Mouse (Mus musculus) kidney, postnatal 0 days (tissue): ENCODE results near the gene Crocc. TPM values are rescaled to one million over a fixed set of nuclear protein-coding genes. Genes with fewer than 3 reads are reported as not detected.

ENCODE experiments used
- ATAC-seq: fragments of 200-750 bp; cut with Nextera tagmentation; replicated peaks from 2 replicates; pipeline ENCODE4 v1.8.0; 2017; ENCODE audit warnings: low read depth, moderate number of reproducible peaks, moderate TSS enrichment, moderate library complexity; ENCODE audit not compliant: low FRiP score
- DNase-seq: peaks from one replicate; pipeline ENCODE4 v3.0.0-alpha.2; 2016; ENCODE audit warnings: low spot score
- H3K27ac ChIP-seq: fragments of 300-500 bp; sonication (generic); 2 replicates; pipeline ENCODE4 v1.5.1; 2014; ENCODE audit warnings: mild to moderate bottlenecking
- H3K27me3 ChIP-seq: fragments of 300-500 bp; sonication (generic); 2 replicates; pipeline ENCODE4 v1.6.1; 2014; ENCODE audit warnings: low read length, mixed read lengths; ENCODE audit not compliant: insufficient read depth
- H3K36me3 ChIP-seq: fragments of 300-500 bp; sonication (generic); 2 replicates; pipeline ENCODE4 v1.6.1; 2014; ENCODE audit warnings: low read length, mixed read lengths; ENCODE audit not compliant: insufficient read depth
- H3K4me1 ChIP-seq: fragments of 300-500 bp; sonication (generic); replicated peaks from 2 replicates; pipeline ENCODE4 v1.6.1; 2014; ENCODE audit warnings: antibody characterized with exemption, low read length, mixed read lengths; ENCODE audit not compliant: insufficient read depth
- H3K4me2 ChIP-seq: fragments of 300-500 bp; sonication (generic); 2 replicates; pipeline ENCODE4 v1.6.1; 2014; ENCODE audit warnings: mild to moderate bottlenecking, low read length, moderate library complexity, mixed read lengths
- H3K4me3 ChIP-seq: fragments of 300-500 bp; sonication (generic); replicated peaks from 2 replicates; pipeline ENCODE4 v1.5.1; 2014; ENCODE audit warnings: low read depth, low read length
- H3K9ac ChIP-seq: fragments of 300-500 bp; sonication (generic); 2 replicates; pipeline ENCODE4 v1.6.1; 2014; ENCODE audit warnings: low read depth, low read length
- H3K9me3 ChIP-seq: fragments of 300-500 bp; sonication (generic); replicated peaks from 2 replicates; pipeline ENCODE4 v1.6.1; 2016; ENCODE audit warnings: low read length, inconsistent platforms, mixed read lengths
- CTCF ChIP-seq: IDR thresholded peaks from 2 replicates; pipeline ENCODE4 v1.5.1; 2016; ENCODE audit warnings: antibody characterized with exemption, low read depth, mild to moderate bottlenecking, moderate library complexity
- WGBS: fragments of 180-500 bp; shearing (Covaris S2); extraction: QIAGEN DNeasy Blood & Tissue Kit; methylation state at CpG from one replicate; pipeline ENCODE4 v1.1.7; 2014; 5-methylcytosine and 5-hydroxymethylcytosine counted together
- polyA plus RNA-seq: library from polyadenylated mRNA; unstranded; fragments of >200 nt; fragmentation: Nextera tagmentation; extraction: Ambion mirVana; gene quantifications from 2 replicates; pipeline ENCODE4 v1.2.1, GENCODE M21; 2015

Crocc gene
- polyA plus RNA-seq, 1 experiment from 2014 or later = 7.8 TPM

DNA sequence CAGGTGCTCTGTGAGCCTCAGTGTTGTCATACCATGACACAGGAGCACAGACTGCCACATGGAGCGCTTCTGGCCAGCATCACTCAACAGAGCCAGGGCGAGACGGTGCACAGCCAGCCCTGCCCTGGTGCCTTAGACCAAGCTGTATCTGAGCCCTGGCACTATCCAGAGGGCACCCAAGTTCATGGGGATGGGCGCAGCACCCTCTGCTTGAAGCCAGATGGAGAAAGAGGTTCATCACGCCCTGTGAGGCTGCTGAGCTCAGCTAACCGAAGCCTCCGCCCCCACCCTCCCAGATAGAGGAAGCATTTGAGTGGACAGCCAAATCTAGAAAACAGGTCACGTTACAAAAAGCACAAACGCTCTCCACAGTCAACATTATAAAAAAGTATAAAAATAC is 44.0 kb downstream of the Crocc start:
- Histone ChIP-seq H3K9me3 (no peaks in the 10 kb centered on the region), H3K27me3 (no peaks in the 10 kb centered on the region), H3K4me2 (no peak overlapping the region), H3K4me1 (peaks cover 15% of the 10 kb centered on the region; the same call in 1 of the 2 replicates), H3K4me3 (no peak overlapping the region), H3K36me3 (peaks cover 18% of the 10 kb centered on the region; the same call in 1 of the 2 replicates), H3K9ac (no peak overlapping the region), H3K27ac (no peak overlapping the region)
- 51% methylated on average over 9 of the region's 9 CpGs for whole genome bisulfite sequencing
- ATAC-seq (no peak), DNase-seq (no peak)
- no peak for TF ChIP-seq CTCF

DNA sequence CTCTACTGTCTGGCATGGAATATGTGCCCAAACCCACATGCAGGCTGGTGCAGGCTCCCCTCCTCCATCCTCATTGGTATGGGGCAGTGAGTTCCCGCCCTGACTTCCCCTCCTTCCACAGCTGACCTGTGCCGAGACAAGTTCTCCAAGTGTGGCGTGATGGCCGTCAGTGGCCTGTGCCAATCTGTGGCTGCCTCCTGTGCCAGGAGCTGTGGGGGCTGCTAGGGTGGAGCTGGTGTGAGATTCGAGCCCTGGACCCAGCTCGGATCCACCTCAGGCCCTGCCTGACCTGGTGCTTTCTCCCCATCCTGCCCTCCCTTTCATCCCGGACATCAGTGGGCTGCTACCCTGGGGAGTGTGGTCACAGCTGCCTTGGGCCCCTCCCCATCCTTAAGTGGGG is 45.0 kb downstream of the Crocc start:
- peaks cover 10% of the 10 kb centered on the region; the same call in 1 of the 2 replicates for H3K4me1 ChIP-seq
- H3K9ac ChIP-seq = no peak overlapping the region
- TF ChIP-seq CTCF = no peak
- no peaks in the 10 kb centered on the region for H3K9me3 ChIP-seq
- no peaks in the 10 kb centered on the region for H3K27me3 ChIP-seq
- H3K27ac ChIP-seq = no peak overlapping the region
- ATAC-seq (no peak), DNase-seq (no peak)
- H3K36me3 ChIP-seq = peaks cover 18% of the 10 kb centered on the region; the same call in 1 of the 2 replicates
- no peak overlapping the region for H3K4me2 ChIP-seq
- WGBS = 58% methylated on average over 7 of the region's 7 CpGs
- H3K4me3 ChIP-seq = no peak overlapping the region

DNA sequence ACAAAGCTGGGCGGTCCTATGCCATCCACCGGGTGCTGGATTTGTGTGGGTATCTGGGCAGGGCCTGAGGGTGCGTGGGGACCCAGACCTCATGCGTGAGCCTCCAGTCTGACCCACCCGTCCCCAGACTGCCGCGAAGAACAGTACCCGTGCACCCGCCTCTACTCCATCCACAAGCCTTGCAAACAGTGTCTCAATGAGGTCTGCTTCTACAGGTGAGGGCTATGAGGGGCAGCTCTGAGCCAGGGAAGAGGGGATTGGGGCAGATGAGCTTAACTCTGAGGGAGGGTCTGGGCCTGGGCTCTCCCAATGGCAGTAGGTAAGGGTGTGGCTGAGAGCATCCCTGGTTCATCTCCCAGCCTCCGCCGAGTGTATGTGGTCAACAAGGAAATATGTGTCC is 45.5 kb downstream of the Crocc start:
- Histone ChIP-seq H3K4me1 (peaks cover 10% of the 10 kb centered on the region; the same call in 1 of the 2 replicates), H3K4me2 (no peak overlapping the region), H3K27ac (no peak overlapping the region), H3K9ac (no peak overlapping the region), H3K36me3 (peaks cover 18% of the 10 kb centered on the region; the same call in 1 of the 2 replicates), H3K27me3 (no peaks in the 10 kb centered on the region), H3K4me3 (no peak overlapping the region), H3K9me3 (no peaks in the 10 kb centered on the region)
- TF ChIP-seq CTCF = no peak
- no peak for DNase-seq
- ATAC-seq = no peak
- WGBS = 90% methylated on average over 11 of the region's 11 CpGs

DNA sequence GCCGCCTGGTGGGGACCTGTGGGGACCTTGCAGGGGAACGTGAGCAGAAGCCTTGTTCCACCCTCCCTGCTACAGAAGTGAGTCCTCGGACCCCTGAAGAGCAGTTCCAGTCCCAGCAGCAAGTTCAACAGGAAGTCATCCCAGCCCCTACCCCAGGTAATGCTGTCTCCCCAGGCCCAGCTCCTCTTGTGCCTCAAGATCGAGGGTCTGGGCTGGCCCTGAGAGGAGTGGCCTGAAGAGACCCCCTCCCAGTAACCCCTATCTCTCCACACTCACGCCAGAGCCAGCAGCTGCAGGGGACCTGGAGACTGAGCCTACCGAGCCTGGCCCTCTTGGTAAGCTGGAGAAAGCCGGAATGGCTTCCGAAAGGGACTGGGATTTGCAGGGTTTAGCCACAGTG is 46.2 kb downstream of the Crocc start:
- WGBS = 73% methylated on average over 8 of the region's 8 CpGs
- Histone ChIP-seq H3K9ac (no peak overlapping the region), H3K4me2 (no peak overlapping the region), H3K36me3 (peaks cover 12% of the 10 kb centered on the region; the same call in 1 of the 2 replicates), H3K27ac (no peak overlapping the region), H3K9me3 (no peaks in the 10 kb centered on the region), H3K4me3 (no peak overlapping the region), H3K4me1 (peaks cover 10% of the 10 kb centered on the region; the same call in 1 of the 2 replicates), H3K27me3 (no peaks in the 10 kb centered on the region)
- no peak for TF ChIP-seq CTCF
- ATAC-seq (no peak), DNase-seq (no peak)

DNA sequence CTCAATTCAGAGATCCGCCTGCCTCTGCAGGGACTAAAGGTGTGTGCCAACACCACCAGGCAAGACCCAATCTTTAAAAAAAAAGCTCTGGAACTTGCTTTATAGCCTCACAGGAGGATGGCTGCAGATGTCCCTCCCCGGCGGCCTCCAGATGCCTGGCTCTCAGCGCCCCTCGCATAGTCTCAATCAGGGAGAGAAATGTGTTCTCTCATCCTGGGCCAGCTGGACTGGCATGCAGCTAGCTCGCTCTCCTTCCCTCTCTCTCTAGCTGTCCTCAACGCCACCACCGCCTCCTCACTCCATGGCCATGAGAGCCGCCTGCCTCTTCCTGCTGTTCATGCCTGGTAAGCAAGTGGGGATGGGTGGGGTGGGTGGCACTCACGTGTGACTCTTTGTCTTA is 47.8 kb downstream of the Crocc start:
- Histone ChIP-seq H3K4me1 (peaks cover 10% of the 10 kb centered on the region; the same call in 1 of the 2 replicates), H3K27me3 (no peaks in the 10 kb centered on the region), H3K9me3 (no peaks in the 10 kb centered on the region), H3K9ac (0 out of 2 replicates have a peak overlapping the region, but pooled peaks have one; percentile 2), H3K27ac (no peak overlapping the region), H3K4me3 (no peak overlapping the region), H3K36me3 (peaks cover 7% of the 10 kb centered on the region; the same call in 1 of the 2 replicates), H3K4me2 (no peak overlapping the region)
- ATAC-seq = no peak
- WGBS = 78% methylated on average over 10 of the region's 10 CpGs
- DNase-seq = no peak
- TF ChIP-seq CTCF = no peak

DNA sequence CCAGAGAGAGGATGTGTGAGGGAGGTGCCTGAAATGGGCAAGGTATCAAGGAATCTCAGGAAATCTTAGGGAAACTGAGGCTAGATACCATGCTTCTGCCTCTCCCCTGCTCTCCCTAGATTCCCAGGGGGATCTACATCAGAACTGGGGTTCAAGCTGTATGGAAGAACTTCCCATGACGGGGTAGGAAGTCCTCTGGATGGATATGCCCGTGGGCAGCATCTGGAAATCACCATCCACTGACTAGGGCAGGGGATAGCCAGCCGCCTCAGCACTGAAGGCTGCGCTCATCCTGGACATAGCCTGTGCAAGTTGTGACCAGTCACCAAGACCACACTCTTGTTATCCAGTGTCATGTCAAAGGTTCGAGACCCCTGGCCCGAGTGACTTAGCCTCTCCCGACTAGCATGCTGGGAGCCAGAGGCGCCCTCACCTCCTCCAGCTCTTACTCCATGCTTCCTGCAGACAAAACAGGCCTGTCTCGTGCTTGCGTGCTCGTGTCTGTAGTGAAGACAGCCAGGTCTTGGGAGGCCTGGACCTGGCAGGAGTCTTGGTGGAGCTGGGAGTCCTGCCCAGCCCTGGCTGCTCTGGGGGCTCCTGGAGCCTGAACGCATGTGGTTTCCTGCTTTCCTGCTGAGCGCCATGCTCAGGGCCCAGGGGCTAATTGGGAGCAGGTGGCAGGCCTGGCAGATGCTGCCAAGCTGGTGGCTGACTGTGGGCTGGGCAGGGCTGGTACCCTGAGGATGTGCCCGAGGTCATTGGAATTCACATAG is 48.6 kb downstream of the Crocc start:
- Histone ChIP-seq H3K4me2 (peak overlapping the region; percentile 61), H3K9me3 (no peaks in the 10 kb centered on the region), H3K4me1 (peaks cover 10% of the 10 kb centered on the region; the same call in 1 of the 2 replicates), H3K36me3 (peaks cover 11% of the 10 kb centered on the region; the same call in 1 of the 2 replicates), H3K4me3 (peak overlapping the region; percentile 56), H3K9ac (peak overlapping the region; percentile 67; the same call in 1 of the 2 replicates), H3K27ac (0 out of 2 replicates have a peak overlapping the region, but pooled peaks have one; percentile 81), H3K27me3 (no peaks in the 10 kb centered on the region)
- DNase-seq (no peak), ATAC-seq (no peak)
- TF ChIP-seq CTCF = no peak
- 36% methylated on average over 14 of the region's 14 CpGs for WGBS
